Mouse (Mus musculus): Measurements from ENCODE around the gene Wnt4.

Gene Wnt4

DNA sequence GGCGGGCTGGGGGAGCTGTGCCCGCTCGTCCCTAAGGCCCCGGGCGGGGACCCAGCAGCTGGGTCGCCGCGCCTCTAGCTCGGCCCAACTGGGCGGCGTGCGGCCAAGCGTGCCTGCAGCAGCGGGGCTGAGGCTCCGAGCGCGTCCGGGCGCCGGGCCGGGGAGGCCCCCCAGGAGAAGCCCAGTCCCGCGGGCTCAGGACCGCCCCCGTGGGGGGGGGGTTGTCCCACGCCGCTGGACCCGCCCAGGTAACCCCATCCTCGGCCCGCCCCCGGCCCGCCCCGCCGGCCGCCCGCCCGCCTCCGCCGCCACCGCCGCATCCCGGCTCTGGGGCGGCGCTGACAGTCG, at the start of gene Wnt4:
Gene Wnt4 (plus strand): TSS at position 324 of the 348 bp plus-strand sequence.
- no peak for DNase-seq

DNA sequence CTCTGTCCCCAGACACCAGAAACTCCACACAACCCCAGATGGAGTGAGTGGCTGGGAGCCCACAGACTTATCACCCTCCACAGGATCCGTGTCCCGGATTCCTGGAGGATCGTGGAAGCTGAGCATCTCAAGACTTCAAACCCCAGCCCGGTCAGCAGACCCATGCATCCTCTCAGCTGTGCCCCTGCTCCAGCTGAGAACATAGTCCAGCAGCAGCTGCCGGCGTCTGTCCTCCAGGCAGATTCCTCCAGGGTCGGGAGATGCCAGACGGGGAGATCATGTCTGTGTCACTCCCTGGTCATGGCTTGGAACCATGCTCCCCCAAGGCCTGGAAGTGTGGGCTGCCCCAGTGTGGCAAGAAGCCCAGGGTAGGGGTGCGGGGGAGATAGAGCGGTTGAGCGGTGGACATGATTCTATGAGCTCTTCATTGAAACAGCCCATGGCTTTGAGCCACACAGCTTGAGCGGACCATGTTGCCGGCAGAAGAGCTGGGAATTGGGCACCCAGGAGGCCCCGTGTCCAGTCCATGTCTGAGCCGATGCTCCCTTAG, 48.6 kb upstream of the Wnt4 start:
- DNase-seq: no peak

DNA sequence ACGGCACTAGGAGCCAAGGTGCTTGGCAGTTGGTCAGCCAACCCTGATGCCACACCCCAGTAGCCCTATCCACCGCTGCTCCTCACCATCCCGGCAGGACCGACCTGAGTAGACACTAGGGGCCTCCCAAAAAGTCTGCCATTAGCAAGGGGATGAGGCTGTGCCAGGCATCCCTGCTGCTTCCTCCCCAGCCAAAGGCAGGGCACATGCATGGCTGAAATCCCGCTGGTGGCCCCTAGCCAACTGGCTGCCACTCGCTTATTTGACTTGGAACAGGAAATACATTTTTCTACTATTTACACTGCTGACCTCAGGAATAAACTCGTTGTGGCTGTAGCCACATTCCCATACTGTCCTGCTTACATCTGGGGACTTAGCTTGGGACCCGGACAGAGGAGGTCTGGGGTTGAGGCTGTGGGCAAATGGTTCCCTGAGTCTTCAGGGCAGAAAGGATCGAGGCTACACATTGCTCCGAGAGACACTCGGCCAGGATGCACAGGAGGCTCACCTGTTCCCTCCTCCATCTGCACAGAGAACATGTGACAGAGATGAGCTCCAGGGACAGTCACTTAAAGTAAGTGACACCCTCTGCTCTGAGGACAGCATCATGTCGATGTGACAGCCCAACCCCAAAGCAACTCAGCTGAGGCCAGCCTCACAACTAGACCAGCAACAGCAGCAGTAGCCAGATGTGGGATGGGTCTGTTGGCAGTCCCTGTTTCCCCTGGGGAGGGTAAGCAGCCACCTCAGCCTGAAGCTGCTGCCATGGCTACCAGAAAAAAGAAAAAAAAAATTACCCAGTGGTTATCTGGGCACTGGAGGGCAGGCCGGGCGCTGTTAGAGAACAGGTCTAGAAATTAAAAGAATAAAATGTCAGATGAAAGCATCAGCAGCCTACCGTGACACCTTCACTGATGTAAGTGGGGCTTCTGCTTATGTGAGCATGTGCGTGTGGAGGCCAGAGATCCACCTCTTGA, 45.5 kb upstream of the Wnt4 start:
- no peak for DNase-seq

DNA sequence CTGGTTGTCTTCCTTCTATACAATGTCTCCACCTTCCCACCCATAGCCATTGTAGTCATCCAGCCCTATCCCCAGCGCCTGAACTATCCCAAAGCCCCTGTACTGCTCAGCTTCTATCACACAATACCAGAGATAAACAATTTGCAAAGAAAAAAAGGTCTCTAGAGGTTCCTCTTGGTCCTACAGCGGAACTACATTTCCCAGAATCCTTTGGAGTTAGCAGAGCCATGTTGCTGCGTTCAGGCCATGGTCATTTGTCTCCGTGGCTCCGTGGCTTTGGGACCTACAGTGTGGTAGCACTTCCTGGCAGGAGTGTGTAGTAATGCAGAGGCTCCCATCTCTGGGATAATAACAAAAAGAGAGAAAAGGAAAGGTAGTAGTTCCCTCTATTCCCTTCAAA, 43.7 kb upstream of the Wnt4 start:
- DNase-seq: no peak

DNA sequence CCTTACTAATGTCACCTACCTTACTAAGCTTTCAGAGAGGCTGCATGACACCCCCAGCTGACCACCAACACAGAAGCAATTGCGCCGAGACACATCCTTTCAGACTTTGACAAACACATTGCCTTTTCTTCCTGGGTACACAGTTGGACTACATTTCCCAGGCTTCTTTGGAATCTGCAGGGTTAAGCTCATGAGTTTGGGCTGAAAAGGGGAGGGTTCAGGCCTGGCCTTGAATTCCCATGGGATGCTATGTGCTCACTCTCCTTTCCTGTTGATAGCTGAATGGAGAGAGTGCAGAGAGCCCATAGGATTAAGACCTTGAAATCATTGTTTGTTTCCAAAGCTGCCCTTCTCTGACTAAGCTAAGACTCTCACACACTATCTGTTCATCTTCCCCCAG, 42.8 kb upstream of the Wnt4 start:
- no peak for DNase-seq

DNA sequence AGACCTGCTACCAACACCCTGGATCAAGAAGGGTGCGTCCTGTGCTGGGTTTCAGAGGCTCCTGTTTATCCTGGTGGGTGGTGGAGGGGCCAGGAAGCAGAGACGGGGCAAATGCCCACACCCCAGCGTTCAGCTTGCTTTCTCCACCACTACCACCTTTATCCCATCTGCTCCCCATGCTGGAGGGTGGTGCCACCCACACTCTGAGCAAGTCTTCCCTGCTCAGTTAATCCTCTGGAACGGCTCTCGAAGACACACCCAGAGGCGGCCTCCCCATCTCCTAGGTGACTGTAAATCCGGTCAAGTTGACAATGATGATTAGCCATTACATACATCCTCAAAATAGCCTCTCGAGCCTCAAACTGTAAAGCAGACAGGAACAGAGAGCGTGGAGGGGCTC, 41.9 kb upstream of the Wnt4 start:
- DNase-seq: no peak

DNA sequence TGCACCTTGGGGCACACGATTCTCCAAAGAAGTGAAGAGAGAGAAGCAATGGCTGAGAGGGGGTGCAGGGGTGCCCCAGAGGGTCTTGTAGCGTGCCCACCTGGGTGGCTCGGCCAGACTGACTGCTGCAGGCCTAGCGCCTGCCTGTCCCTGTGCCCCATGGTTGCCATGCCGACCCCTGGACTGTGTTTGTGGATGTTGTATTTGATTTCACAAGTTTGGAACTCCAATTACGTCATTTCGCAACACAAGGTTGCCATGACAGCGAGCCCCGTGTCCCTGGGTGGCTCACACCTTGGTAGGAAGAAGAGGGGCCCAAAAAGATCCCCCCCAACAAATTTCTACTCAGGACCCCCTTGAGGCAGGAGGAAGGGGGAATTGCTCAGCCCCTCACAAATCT, 32.4 kb upstream of the Wnt4 start:
- DNase-seq: no peak

DNA sequence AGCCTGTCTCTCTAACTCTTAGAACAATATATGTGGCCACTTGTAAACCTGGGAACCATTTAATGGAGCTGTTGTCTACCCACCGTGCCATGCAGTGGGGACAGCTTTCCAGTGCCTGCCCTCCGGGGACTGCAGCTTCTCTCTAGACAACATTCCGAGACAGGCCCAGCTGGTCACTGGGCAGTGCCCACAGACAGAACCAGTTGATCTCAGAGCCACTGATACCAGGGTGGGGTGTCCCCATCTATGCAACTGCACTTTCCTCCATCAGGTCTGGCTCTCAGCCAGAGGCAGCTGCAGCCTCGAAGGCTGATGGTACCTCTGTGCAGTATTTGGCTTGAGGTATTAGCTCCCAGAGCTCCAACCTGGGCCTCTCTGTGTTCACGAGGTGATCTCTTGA, 27.0 kb upstream of the Wnt4 start:
- DNase-seq: no peak

DNA sequence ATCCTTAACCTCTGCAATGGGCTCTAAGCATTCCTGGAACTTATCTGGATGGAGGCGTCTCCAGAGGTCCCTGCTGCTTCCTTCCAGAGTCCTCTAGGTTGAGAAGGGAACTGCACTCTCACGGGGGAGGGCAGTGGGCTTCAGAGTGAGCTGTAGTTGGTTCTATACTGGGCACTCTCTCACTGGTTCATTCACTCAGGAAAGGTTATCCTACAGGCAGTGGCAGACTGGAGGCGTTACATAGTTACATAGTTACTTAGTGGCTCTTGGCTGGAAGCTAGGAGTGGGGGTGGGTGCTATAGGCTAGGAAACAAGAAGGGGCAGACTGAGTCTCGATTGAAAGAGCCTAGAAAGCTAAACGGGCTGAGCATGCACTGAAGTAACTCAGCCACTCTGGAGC, 26.4 kb upstream of the Wnt4 start:
- no peak for DNase-seq

DNA sequence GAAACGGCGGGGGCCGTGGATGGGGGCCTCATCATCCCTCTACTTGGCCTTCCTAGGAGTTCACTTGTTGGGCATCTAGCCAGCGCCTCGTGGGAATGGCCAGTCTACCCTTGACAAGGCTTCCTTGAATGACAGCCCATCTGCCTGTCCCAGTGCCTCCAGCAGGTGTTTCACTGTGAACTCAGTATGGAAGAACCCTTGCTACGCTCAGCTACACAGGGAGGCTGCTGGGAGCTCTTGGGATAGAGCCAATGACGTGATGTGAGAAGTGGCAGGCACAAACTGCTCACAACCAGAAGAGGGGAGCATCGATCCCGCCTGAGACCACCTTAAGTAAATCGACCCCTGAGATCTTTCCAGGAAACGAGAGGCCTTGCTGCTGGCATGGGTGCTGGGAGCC, 23.7 kb upstream of the Wnt4 start:
- no peak for DNase-seq

DNA sequence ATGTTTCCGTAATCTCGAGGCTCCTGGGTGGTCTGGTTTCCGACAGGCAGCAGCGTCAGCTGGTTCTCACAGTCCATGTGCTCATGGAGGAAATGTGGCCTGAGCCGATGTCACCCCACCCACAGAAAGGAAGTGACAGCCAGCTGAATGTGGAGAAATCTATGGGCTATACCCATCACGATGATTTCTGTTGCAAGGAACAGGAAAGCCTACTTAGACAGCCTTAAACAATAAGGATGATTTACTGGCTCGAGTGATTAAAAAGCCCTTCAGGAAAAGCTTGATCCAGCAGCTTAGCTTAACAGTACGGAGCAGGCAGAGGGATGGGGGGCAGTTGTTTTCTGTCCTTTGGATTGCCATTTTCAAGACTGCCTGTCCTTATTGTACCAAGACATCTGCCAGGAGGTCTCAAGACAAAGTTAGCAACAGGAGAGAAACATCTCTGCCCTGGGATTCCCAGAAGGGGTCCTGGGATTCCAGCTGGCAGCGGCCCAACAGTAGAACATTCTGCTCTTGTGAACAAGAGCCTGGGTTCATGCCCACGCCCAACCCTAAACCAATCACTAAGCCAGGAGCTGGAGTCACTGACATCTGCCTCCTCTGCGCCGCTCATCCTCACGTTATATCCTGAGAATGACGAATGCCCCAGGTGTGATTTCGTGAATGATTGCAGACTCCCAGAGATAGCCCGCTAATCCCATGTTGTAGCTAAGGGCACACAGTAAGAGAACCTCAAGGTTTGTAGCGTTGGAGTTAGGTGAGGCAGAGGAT, 22.9 kb upstream of the Wnt4 start:
- no peak for DNase-seq

DNA sequence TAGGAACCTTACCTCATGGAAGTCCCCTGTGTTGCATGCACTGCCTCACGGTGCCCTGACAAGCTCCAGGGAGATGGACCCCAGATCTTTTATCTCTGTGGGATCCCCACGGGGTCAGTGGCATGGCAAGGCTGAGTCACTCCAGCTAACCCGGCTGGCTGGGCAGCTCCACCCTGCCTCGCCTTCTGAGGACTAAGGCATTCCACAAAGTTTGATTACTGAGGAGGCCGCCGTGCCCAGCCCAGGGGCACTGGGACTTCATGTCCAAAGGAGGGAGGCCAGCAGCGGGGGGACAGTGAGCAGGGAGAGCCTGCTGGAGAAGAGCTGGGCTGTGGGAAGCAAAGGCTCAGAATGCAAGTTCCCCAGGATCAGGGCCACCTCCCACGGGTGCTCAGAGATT, 21.7 kb upstream of the Wnt4 start:
- DNase-seq: no peak

DNA sequence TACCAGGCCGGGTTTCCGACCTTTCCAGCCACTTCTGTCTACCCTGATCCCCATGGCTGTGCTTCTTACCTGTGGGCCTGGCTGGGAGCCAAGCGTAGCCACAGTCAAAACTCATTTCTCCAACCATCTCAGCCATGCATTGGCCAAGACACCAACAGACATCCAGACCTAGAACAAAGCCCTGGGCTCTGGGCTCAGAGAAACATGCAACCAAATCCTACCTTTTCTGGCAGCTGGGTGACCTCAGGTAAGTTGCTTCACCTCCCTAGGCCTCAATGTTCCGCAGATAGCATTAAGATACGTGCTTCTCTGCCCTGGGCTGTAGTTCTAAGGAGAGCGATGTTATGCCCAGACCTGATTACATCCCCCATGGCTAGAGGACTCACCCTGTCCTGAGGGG, 15.5 kb upstream of the Wnt4 start:
- no peak for DNase-seq

DNA sequence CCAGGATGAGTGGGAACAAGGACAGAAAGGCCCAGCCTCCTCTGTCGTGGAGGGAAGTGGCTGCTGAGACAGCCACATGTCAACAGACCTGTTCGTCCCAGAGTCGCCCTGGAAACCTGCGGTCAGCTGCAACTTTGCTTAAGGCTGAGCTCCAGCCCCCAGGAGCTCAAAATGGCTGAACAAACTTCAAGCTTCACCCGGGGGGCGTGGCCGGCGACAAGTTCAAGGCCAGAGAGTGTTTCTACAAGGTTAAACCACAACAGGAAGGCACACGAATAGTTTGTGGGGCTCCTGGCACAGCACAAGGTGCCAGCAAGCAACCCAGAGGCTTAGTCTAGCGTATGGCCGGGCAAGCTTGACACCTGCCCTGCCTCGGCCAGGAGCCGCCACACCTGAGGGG, 13.2 kb upstream of the Wnt4 start:
- DNase-seq: peak; percentile 24

DNA sequence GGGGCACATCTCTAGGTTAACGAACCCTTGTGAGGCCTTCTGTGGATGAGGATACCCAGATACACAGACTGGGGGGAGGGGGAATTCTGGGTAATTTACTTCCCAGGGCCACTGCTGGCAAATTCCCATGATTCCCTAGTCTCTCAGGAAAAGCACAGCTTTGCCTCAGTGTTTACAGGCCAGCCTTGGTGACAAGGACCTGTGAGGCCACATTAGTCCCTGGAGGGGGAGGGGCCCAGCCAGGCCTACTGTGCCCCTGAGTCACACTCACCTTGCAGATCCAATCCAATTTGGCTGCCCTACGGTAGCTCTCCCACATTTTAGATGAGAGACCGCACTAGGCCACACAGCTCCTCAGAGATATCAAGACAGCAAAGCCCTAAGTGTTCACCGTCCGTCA, 12.2 kb upstream of the Wnt4 start:
- DNase-seq: no peak

DNA sequence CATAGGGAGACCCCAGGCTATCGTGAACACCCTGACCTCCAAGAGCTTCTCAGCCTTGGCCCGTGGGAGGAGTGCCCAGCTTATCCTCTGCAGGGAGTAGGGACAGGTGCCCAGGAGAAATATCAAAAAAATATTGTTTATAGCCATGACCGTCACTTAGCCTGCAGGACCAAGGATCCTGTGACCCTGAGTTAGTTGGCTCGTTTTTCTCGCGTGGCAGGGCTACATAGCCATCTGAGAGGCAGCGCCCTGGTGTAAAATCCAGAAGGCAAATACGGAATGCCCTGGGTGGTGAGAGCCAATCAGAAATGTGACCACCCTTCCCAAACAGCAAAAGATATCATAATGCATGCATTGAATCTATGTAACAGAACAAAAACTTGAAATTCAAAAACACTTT, 8.7 kb upstream of the Wnt4 start:
- DNase-seq: no peak

DNA sequence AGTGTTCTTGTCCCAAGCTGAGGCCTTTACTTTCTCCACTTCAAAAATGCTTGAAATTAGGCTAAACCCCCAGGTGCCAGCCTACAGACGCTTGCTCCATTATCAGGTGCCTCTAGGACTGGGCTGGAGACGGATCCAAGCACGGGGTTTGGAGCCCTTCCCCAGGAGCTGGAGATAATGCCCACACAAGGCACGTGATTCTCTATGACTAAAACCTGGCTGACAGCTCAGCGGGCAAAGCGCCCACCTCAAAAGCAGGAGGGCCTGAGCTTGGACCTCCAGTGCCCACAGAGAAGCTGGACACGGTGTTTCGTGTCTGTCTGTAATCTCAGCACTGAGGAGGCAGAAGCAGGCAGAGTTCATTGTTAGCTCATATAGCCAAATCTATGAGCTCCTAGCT, 5.4 kb upstream of the Wnt4 start:
- no peak for DNase-seq

DNA sequence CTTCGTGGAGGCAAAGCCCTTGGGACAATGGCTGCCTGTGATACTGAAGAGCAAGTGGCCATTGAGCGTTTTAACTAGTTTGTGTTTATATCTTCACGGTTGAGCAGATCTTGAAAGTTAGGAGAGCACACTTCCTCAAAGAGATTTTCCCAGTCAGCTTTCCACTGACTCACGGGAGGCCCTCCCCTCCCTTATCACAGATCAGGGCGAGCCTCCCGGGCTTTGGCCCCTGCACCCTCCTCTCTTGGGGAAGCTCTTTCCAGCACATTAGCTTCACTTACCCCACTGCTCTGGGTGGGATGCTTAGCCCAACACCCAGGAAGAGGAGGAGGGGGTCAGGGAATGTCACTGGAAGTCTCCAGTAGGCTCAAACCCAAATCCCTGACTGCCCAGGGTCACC, 3.0 kb upstream of the Wnt4 start:
- DNase-seq: no peak

DNA sequence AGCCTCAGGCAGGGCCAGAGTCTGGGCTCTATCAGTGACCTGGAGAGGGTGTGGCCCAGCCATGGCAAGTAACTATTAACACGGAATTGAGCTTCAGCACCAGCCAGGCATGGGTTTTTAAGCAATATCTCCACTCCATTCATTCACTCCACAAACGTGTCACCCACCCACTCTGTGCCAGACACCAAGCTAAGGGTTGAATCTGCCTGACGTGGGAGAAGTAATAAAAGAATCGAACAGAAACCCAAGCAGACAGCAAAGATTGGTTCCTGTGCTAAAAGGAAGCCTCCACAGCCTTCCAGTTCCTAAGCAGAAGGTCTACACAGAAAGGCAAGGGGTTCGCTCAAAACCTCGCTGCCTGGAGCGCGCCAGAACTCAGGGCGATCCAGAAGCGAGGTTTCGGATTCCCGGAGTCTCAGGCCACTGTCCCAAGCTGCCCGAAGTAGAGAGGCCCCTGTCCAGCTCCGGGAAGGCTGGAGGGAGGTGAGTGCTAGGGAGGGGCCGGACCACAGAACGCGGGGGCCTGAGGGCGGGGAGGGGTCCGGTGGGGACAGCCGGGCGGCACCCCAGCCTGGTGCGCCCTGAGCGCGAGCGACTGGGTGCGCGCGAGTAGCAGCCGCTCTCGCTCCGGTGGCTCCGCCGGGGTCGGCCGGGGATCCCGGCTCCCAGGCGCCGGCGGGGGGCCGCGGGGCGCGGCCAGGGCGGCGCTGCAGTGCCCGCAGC, 685 bp upstream of the Wnt4 start:
- no peak for DNase-seq

DNA sequence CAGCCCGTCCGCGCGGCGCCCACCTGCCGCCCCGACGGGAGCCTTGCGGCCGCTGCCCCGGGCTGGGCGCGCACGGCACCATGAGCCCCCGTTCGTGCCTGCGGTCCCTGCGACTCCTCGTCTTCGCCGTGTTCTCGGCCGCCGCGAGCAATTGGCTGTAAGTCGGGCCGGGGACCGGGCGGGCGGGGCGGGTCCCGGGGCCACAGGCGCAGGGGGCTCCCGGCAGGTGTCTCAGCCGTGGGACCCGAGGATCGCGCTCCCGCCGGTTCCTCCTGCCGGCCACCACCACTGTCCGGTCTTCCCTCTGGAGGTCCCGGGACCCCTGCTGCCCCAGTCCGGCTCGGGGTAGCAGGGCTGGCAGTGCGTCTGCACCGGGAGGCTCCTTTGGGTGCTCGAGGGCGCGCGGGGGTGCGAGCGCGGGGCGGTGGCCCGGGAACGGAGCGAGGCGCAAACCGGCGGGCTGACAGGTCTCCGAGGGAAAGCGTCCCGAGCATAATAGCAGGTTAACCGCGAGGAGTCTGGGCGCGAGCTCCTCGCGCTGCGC, 383 bp downstream of the Wnt4 start:
- no peak for DNase-seq

DNA sequence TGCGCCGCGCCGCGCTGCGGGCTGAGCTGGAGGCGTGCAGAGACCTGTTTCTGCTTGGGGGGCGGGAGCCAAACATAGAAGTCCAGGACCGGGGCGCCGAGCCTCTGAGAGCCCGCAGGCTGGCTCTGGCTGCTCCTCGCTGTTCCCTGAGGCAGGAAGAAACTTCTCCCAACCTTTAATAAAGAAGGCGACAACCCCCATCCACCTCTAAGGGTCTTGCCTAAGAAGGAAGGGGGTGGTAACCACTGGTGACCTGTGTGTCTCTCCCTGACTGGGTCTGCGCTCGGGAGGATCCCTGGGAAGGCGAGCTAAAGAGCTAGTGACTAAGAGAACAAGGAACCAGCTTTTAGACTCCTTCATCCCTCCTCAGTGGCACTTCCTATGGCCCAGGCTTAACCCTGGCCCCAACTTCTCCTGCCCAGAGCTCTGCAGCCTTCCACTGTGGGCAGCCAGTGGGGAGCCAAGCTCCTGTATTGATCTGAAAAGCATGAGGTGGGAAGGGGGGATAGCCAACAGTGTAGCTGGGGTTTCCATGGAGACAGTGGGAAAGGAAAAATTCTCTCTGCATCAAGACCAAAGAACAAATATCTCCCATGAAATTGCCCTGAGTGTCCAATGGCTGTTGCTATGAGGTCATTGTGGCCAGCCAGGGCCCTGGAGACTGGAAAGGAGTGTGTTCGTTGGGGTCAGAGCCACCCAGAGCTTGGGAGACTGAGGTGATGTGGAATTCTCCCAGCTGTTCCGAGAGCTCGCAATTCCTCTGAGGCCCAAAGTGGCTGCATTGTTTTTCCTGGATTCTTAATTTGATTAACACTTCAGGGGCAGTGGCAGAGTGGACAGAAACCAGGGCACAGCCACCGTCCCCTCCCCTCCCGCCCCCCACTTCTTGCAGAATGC, 1.1 kb downstream of the Wnt4 start:
- DNase-seq: no peak

DNA sequence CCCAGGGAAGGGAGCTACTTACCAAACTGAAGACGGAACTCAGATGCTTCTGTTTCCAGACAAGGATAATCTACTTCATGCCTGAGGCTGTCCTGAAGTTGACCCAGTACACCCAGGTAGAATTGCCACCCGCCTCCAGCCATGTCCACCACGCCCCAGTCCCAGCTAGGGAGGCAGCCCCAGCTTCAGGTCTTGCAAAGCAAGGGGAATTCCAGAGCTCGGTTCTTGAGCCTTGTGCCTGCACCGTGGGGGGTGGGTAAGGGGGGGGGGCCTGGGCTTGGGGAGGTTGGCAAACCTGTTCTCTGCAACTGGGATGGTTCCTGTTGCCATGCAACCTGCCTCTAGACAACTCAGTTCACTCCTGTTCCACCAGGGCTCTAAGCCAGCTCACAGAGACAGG, 2.1 kb downstream of the Wnt4 start:
- DNase-seq: no peak

All from thymus, postnatal 14 days (tissue).